Mouse (Mus musculus) cortical plate, adult 2 months (tissue): ENCODE data around the gene Slc12a1.

Source experiments
- CTCF ChIP-seq: fragments of 200-500 bp; IDR thresholded peaks from 2 replicates; pipeline ENCODE4 v1.5.1; 2011; ENCODE audit warnings: mild to moderate bottlenecking, control low read depth, low read length; ENCODE audit not compliant: insufficient read depth; ENCODE audit errors: extremely low read depth
- POLR2A ChIP-seq: fragments of 200-500 bp; IDR thresholded peaks from 2 replicates; pipeline ENCODE4 v1.6.1; 2011; ENCODE audit warnings: mild to moderate bottlenecking, low read length, control low read depth; ENCODE audit not compliant: insufficient read depth; ENCODE audit errors: extremely low read depth

DNA sequence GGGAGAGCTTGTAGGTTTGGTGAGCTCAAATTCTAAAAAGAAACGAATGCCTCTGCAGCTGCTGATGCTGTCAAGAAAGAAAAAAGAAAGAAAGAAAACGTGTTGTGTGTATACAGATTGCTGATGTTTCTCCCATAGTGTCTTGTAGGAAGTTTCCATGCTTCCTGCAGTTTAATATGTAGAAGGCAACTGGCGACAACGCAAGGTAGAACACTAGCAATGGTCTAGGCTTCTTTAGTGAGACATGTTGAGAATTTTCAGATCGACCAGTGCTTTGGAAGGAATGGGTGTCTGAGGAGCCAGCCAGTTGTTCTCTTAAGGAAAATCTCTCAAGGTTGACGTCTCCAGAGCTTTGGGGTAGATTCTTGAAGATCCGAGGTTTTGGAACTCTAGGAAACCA is 15.5 kb upstream of the Slc12a1 start:
- TF ChIP-seq CTCF: no peak
- no peak for TF ChIP-seq POLR2A
